Mouse (Mus musculus): ENCODE results near the gene Adamtsl1.

Gene Adamtsl1

DNA sequence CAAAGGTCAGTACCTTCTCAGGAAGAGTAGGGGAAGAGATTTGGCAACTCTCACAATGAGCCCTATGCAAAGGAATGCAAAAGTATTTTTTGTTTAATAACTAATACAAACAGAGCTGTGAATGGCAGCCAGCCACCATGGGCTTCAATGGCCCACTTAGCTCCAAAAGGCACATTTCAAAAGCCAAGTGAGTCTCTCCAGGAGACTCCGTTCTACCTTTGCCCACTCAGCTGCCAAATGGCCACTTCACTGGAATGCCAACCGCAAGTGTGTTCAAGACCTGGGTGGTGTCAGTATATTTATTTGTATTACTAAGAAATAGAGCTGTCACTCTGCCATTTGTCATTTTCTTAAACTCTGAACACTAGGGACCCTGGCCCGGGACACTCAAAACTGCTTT is 800.5 kb downstream of the Adamtsl1 start:
- no peak for DNase-seq (ENCODE audit: low spot score)

DNA sequence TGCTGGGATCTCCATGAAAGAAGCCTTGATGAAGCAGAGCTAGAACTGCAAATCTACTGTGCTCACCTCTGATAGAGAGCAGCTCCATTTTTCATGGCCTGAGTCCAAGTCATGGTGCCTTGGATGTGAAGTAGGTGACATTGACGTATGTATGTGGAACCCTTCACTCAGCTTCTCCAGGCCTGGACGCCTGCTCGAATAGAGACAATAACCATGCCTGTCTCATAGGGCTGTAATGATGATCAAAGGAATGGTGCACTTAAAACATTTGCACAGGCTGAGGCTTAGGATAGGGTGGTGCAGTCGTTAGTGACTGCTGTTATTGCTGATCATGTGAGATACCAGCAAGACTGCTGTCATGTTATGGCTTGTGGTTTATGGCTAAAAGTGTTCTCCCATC is 801.1 kb downstream of the Adamtsl1 start:
- DNase-seq (ENCODE audit: low spot score), result no peak

DNA sequence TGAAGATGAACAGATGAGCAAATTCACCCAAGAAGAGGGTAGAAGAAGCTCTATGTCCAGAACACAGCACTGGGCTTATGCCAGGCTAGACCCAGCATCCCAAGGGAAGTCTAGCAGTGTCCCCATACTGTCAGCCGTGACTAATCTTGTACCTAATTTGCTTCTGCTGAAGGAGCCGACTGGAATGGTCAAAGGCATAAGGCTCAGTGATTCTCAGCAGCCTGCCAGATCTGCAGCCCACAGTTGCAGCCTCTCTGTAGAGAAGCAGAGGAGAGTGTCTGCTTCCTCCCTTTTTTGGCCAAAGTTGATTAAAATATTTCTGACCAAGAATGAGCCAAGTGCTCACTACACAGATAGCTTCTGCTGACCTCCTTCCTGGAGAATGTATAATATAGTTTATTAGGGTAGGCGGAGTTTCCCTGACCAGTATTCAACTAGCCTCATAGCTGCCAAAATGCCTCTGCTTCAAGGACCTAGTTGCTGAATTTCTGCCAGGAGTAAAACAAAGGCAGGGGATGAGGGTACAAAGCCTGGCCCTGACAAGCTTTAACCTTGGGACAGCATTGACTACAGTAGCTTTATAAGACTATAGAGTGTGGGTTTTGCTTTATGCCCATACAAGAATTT is 804.1 kb downstream of the Adamtsl1 start:
- DNase-seq (ENCODE audit: low spot score), result no peak

DNA sequence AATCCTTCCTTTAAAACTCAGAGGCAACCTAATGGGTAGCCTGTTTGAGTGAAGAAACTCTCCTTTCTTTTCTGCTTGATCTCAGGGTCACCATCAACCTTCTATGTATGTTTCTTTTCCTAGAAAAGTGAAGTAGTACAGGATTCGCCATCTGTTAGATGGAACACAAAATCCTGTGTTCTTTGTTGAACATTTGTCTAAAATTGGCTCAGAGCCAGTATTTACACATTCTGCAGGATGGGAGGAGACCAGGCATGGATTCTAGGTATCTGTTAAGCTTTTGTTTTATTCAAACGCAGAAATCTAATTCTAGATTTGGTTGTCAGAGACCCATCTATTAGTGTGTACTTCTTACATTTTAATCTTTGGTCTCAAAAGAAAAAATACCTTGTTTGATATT is 811.4 kb downstream of the Adamtsl1 start:
- DNase-seq (ENCODE audit: low spot score), result no peak

DNA sequence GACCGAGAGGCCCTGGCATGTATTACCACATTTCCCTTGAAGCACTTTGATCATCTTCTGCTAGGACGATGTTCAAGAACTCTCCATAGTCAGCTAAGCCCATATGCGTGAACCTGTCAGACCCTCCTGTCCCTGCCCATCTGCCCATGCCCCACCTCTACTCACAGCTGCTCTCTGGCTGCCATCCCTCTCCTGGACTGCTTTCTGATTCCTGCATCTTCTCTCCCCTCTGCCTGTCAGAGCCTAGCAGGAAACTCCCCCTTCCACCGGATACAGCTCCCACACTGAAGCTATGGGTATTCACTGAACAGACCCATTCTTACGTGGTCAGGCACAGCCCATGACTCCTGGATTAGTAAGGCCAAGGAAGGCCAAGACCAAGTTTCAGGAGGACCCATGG is 812.0 kb downstream of the Adamtsl1 start:
- no peak for DNase-seq (ENCODE audit: low spot score)

DNA sequence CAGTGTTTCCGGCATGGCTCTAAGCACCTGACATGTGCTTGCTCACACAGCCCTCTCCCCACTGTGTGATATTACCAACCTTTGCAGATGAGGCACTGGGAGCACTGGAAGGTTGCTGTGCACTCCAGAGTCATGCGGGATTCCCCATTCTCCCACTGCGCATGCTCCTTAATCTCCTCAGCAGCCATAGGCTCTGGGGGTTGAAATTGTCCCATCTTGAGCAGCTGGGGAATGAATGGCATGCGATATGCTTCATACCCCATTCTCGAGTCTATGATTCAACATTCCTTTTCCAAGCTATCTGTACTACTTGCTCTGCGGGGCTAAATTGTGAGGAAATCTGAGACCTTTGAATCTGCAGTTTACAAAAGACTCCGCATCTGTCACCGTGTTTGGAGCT is 812.7 kb downstream of the Adamtsl1 start:
- DNase-seq (ENCODE audit: low spot score), result no peak

DNA sequence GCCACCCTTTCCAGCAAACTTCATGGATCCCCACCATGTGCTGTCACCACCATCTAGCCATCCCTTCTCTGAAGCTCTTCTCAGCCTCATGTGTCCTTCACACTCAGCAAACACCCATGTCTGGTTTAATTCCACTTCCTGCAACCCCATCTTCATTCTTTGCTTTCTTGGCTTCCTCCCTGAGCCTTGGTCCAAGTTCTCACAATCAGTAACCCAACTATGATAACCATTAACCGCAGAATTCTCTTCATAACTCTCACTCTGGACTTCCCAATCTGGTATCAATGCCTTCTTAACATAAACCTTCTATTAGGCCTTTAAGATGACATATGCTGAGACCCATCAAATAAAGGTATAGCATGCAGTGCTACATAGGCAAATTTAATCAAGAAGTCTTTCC is 815.5 kb downstream of the Adamtsl1 start:
- no peak for DNase-seq (ENCODE audit: low spot score)

DNA sequence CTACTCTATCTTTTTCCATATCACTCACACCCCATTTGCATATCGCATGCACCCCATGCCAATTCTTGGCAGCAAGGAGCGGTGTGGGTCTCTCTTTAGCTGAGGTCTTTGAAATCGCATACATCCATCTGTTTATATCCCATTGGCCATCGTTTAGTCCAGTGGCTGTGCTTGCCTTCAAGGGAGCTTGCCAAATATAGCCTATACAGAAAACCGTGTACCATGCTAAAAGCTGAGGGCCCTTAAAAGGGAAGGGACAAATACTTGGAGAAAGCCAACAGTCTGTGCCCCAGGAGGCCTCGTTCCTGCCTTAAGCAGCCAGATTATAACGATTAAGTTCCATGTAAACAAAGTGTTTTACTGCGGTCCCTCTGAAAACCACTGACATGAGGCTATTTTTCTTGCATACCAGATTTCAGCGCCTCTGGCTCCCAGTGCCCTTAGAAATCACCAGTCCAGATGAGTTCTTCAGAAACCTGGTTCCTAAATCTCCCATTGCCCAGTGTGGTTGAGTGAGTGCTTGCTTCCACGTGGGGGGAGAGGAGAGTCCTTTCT is 822.0 kb downstream of the Adamtsl1 start:
- DNase-seq (ENCODE audit: low spot score), result no peak

DNA sequence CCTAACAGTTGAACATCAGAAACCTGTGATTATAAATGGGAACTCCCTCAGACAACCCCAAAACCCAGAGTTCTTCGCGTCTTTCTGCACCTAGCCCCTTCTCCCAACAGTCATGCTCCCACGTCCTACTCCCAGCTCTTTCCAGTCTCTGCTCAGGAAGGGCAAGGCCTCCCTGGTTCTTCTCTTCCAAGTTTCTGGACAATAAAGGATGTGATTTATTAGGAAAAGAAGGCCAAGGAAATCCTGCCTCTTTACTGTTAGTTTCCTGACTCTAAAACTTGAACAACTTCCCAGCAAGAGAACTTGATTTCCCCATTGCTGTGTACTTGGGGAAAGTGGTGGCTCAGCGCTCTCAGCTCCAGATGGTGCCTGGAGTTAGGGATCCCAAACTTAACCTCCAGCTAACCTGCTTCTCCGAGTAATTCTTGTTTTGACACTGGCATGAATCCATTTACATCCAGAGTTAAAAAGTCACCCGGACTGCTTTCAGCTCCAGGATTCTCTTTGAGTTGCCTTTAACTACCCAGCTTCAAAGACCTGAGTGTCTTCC is 823.3 kb downstream of the Adamtsl1 start:
- DNase-seq (ENCODE audit: low spot score), result no peak

DNA sequence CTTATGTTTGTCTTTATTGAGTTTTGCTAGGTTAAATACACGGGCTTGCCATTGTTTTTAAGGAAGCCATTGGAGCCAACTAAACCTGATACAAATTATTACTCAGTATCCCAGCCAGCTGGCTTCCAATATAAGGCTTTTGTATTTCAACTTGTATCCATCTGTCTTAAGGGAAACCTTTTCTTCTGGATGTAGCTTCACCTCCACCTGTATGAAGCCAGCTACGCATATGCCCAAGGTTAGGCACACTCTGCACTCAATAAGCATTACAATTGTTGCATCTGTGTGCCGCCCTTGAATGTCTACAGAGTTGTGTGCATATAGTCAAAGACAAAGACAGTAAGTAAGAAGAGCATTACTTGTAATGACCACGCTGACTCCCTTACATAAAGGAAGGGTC is 835.4 kb downstream of the Adamtsl1 start:
- DNase-seq (ENCODE audit: low spot score), result no peak

DNA sequence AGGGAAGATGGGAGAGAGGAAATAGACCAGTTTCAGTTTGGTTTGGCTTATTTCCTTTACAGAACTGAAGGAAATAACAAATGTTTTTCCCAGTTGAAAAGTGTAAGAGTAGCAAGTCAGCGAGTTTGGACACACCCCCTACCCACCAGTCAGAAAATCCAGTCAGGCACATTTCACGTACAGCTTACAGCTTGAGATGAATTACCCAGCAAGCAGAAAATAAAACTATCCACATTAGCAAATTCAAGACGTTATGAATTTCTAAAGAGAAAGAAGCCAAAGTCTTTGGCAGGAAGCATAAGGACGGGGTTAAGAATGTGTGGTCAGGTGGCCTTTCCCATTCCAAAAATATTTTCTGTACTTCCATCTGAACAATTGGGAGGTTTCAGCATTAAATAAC is 838.1 kb downstream of the Adamtsl1 start:
- no peak for DNase-seq (ENCODE audit: low spot score)

DNA sequence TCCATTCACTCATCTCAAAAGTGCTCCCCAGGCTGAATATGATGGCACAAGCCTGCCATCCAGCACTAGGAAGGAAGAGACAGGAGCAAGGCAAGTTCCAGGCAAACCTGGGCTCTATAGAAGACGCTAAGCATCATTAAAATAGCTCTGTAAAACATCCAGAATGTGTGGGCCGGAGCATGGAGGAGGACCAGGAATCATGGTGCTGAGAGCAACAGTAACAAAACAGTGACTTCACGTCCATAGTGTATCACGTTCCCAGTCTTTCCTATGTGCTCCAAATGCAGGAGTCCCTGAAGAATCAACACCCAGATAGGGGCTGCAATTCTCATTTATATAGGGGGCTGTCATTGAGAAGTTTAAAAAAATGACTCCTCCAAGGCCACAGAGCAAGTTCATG is 839.6 kb downstream of the Adamtsl1 start:
- no peak for DNase-seq (ENCODE audit: low spot score)

DNA sequence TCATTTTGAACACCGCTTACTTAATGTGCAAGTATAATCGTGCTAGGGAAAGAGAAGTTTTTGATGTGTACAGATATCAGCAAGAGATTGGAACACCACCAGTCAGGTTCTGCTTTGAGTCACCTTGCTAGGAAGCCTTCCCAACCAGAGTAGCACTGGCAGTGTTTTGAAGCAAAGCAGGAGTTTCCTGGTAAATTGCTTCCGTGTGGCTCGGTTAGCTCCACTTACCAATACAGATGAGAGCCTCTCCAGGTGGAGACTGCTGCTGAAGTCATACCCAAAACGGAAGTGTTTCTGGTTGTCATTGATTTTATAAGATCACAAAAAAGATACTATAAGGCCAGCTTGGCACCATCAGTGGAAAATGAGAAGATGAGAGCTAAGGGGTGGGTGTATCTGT is 845.4 kb downstream of the Adamtsl1 start:
- DNase-seq (ENCODE audit: low spot score), result no peak

DNA sequence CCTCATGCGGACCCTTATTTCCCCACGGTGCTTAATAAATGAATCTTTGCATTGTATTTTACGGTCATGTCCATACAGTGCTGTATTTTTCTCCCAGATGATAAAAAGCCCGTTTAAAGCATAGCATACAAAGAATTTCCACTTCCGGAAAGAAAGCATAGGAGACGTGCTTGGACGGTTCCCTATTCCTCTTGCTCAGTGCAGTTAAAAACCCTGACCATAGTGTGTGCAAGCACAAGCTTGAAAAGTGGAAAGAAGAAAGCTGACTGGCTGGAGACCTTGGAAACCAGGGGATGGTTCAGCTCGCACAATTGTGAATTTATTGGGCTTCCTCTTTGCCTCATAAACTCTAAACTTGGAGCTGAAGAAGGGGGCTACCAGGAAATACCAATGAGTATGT is 855.1 kb downstream of the Adamtsl1 start:
- DNase-seq (ENCODE audit: low spot score), result no peak

DNA sequence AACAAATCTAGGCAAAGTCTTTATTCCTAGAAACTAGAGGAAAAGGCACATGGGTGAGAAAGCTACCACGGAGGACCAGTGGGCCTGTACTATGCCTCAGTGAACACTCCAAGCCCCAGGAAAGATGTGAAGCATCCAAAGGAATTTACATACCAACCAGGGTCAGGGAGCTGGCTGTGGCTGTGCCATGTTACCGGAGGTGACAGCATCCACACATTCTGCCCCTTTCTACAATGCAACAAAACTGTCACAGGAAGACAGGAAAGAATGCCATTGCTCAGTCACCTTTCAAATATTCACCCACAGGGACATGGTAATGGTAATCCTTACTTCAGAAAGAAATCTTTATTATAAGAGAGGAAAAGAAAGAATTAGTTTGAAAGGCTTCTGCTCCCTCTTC is 859.2 kb downstream of the Adamtsl1 start:
- no peak for DNase-seq (ENCODE audit: low spot score)

DNA sequence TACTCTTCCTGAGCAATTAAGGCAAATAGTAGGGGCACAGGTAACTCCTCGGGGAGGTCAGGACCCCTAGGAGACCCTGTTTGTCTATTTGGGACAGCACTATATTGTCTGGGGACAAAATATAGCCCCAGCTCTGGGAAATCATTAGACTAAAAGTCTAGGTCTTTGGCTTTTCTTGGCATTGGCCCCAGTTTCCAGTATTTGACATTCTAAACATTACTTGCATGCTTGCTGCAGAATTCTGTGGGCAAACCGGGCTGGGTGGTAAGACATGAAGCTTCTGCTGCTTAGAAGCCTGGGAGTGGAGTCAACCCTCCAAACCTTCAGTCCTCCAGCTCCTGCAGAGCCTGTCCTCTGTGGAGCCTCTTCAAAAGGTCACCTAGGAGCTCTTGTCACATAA is 869.2 kb downstream of the Adamtsl1 start:
- DNase-seq (ENCODE audit: low spot score), result no peak

DNA sequence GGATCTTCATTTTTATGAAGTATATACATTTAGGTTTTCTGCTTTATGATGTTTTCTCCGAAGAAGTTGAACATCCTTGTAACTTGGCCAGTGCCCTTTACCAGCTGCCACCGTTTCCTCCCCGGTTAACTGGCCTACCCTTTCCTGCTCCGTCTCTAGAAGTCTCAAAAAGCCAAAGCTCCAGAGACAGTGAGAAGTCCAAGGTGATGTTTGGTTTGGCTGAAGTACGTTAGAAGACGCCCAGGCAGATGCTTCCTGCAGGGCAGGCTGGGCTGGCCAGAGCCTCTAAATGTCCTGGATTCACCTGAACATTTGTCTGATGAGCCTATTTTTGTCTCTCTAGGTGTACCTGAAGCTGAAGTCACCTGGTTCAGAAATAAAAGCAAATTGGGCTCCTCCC is 871.1 kb downstream of the Adamtsl1 start:
- DNase-seq (ENCODE audit: low spot score), result no peak

DNA sequence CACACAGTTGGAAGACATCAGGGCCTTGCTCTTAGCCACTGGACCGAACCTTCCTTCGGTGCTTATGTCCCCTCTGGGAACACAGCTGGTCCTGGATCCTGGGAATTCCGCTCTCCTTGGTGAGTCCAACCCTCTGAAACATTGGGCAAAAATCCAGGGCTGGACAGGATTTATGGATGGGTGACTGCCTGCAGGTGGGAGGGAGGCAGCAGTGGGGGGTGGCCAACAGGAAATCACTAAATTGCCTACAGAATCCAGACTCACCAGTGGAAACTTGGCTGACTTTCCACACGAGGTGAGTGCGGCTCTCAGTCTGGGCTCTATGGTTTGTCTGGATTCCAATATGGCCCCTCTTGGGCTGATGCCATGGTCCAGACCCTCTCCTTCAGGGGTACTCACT is 874.5 kb downstream of the Adamtsl1 start:
- DNase-seq (ENCODE audit: low spot score), result no peak

DNA sequence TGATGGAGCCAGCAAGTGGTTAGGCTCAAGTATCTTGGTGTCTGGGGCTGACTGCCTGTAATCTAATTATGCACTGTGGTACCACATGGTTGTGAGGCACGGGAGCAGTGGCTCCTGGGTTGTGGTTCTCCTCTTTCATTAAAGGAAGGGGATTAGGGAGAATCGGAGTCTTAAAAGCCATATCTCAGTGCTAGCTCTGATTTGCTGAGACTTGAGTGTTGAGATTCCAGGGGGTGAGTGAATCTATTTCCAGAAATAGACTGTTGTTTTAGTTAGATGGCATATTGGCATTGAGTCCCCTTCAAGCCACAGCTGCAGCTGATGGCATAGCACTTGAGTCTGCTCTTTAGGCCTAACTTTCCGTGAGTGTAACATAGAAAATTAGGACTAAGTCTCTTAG is 877.2 kb downstream of the Adamtsl1 start:
- no peak for DNase-seq (ENCODE audit: low spot score)

DNA sequence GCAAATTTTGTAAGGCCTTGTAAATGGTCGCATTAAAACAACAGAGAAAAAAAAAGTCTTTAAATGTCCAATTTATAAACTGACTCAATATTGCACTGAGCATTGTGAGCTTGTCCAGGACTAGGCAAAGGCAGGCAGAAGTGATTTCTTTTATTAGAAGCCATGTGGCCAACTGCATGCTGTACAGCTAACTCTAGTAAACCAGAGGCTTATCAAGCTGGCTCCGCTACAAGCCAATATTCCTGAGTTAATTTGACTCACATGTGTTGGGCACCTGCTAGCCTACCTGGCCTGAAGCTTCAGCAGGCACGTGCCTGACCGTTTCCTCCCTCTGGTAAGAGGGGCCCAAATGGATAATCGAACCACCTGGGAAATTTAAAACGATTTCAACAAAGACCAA is 881.7 kb downstream of the Adamtsl1 start:
- no peak for DNase-seq (ENCODE audit: low spot score)

DNA sequence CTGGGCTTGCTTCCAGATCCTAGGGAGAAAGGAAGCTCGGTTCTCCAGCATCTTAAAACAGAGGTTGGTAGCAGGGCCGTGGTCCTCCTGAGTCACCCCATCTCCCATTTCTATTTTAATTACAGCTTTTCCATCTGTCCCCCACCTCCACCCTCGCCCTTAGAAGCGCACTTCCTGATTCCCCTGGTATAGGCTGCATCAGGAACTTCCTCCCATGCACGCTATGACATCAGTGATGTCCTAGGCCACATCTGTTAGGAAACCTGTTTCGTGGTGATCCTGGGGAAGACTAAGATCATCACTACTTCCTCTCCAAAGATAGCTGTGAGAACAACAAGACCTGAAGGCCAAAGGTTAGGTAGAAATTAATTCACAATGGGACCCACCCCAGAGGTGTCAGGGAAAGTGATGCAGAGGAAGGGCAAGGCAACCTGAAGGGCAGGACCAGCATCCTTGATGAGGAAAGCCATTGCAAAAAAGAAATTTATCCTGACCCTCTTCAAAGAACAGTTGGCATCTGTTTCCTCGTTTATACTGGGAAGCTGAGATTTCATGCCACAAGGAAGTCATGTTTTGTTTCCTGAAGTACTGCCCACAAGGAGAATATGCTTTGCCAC is 882.8 kb downstream of the Adamtsl1 start:
- DNase-seq (ENCODE audit: low spot score), result no peak

DNA sequence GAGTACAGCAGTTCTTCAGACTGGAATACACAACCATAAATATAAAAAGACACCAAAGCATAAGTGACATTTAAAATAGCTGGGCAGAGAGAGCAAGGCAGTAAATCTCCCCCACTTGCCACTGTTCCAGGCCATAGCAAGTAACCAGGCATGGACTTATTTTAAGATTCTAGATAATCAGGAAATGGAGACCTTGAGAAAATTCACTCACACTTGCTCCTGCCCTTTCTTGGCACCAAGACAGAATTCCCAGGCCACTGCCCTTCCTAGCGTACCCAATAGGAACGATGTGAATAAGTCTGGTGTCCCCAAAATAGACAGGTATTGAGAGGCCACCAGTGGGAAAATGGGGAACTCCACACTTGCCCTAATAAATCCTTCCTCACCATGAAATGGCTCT is 883.5 kb downstream of the Adamtsl1 start:
- no peak for DNase-seq (ENCODE audit: low spot score)

DNA sequence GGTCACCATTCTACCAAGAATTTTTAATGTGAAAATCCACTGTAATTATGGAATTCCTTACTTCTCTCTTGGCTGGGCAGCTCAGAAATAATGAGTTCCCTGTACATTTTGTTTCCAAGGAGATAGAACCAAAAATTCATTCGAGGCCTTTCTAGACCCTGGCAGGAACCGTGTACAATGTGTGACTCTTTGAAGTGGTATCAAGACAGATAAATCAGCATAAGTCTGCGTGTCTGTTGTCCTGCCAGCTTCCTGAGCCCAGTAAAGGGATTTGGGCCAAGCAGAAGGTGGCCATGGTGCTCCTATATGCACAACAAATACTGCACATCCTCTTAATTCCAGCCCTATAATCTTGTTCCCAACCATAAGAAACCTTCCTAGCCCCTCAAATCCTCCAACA is 887.1 kb downstream of the Adamtsl1 start:
- no peak for DNase-seq (ENCODE audit: low spot score)
